Mouse (Mus musculus): ENCODE data around the gene Serpine2. TPM values are rescaled to one million over a fixed set of nuclear protein-coding genes. Genes with fewer than 3 reads are reported as not detected.

Serpine2 gene
- polyA plus RNA-seq, 1 experiment from 2014 or later: 9.8 TPM

DNA sequence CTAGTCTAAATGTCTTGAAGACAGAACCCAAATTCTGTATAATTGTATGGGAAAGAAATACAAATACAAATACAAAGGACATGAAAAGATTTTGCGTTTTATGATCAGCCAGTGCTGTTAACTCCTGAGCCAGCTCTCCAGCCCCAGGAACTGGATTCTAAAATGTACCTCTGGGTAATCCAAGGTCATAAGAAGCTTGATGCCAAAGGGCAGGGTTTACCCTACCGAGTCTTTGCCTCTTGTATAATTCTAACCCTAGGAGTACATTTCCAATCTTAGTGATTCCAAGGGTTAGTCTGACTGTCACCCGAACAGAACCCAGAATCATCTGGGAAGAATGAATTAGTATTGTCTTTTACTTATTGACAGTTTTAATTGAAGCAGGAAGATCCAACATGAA lies 45.5 kb downstream of the Serpine2 start:
- no peaks in the 10 kb centered on the region for H3K9me3 ChIP-seq (replicated peaks)
- DNase-seq: no peak
- no peak overlapping the region for H3K4me2 ChIP-seq
- H3K9ac ChIP-seq: no peak overlapping the region
- no peaks in the 10 kb centered on the region for H3K4me1 ChIP-seq (replicated peaks)
- H3K27ac ChIP-seq: no peak overlapping the region
- H3K36me3 ChIP-seq: no peaks in the 10 kb centered on the region
- H3K4me3 ChIP-seq (replicated peaks): no peak overlapping the region
- ATAC-seq (ENCODE audit: low read depth): no peak
- 64% methylated on average over 3 of the region's 3 CpGs for WGBS (ENCODE audit: insufficient replicate concordance)
- no peaks in the 10 kb centered on the region for H3K27me3 ChIP-seq

DNA sequence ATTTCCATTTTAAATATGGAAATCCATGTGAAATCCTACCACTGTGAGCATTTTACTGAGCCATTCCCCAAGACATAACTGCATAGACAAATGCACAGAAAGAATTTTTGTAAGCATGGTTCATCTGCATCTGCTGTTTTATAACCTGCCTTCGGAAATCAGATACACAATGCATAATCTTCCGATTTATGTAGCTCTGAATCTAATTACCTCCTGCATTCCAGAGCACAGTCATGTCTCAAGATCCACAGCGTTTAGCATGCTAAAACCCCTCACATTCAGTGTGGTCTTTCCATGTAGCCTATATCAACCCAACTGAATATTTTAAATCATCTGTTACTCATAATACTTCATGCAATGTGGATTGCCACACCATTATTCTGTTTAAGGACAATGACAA lies 51.5 kb downstream of the Serpine2 start:
- H3K4me3 ChIP-seq (replicated peaks): no peak overlapping the region
- DNase-seq (no peak), ATAC-seq (ENCODE audit: low read depth) (no peak)
- WGBS (ENCODE audit: insufficient replicate concordance): 69% methylated on average over 3 of the region's 3 CpGs
- no peak overlapping the region for H3K27ac ChIP-seq
- H3K9ac ChIP-seq: no peak overlapping the region
- no peaks in the 10 kb centered on the region for H3K9me3 ChIP-seq (replicated peaks)
- no peaks in the 10 kb centered on the region for H3K4me1 ChIP-seq (replicated peaks)
- H3K4me2 ChIP-seq: no peak overlapping the region
- H3K36me3 ChIP-seq: no peaks in the 10 kb centered on the region
- H3K27me3 ChIP-seq: no peaks in the 10 kb centered on the region

DNA sequence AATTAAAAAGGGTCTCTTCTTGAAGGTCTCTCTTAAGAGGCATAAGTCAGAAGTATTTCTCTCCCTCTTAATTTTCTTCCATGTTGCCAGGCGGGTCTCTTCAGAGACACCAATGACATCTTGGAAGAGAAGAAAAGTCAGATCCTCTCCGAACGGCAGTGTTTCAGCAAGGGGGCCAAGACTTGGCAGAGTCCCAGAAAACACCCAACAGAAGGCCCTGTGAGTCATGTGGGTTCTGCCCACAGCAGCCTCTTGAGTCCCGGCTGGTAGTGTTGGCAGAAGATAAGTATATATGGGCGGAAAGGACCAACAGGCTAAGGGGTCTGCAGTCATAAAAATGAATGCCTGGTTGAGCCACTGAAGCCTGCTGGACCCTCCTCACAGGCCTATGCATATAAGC lies 54.1 kb downstream of the Serpine2 start:
- no peak overlapping the region for H3K4me2 ChIP-seq
- H3K9me3 ChIP-seq (replicated peaks): no peaks in the 10 kb centered on the region
- 57% methylated on average over 5 of the region's 5 CpGs for WGBS (ENCODE audit: insufficient replicate concordance)
- H3K36me3 ChIP-seq: no peaks in the 10 kb centered on the region
- ATAC-seq (ENCODE audit: low read depth) (no peak), DNase-seq (no peak)
- no peak overlapping the region for H3K4me3 ChIP-seq (replicated peaks)
- H3K4me1 ChIP-seq (replicated peaks): no peaks in the 10 kb centered on the region
- H3K9ac ChIP-seq: no peak overlapping the region
- H3K27me3 ChIP-seq: no peaks in the 10 kb centered on the region
- no peak overlapping the region for H3K27ac ChIP-seq

DNA sequence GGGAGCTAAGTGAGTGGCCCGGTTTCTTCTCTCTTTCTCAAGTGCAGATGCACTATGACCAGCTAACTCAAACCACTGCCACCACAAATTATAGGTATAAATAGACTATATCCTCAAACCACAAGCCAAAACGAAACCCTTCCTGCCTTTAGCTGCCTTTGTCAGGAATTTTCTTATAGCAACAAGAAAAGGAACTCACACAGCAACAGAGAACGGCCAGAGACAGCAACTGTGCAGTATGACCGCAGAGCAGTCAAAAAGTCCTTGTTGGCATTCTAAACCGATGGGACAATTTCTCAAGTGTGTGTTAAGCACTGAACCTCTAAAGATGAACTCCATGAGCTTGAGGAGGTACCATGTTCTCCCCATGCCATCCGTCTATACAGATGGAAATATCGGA lies 57.4 kb downstream of the Serpine2 start:
- WGBS (ENCODE audit: insufficient replicate concordance): 49% methylated on average over 7 of the region's 7 CpGs
- ATAC-seq (ENCODE audit: low read depth) (no peak), DNase-seq (no peak)
- H3K9me3 ChIP-seq (replicated peaks): no peaks in the 10 kb centered on the region
- no peak overlapping the region for H3K9ac ChIP-seq
- no peaks in the 10 kb centered on the region for H3K27me3 ChIP-seq
- H3K36me3 ChIP-seq: no peaks in the 10 kb centered on the region
- H3K4me1 ChIP-seq (replicated peaks): no peaks in the 10 kb centered on the region
- no peak overlapping the region for H3K27ac ChIP-seq
- no peak overlapping the region for H3K4me3 ChIP-seq (replicated peaks)
- no peak overlapping the region for H3K4me2 ChIP-seq

DNA sequence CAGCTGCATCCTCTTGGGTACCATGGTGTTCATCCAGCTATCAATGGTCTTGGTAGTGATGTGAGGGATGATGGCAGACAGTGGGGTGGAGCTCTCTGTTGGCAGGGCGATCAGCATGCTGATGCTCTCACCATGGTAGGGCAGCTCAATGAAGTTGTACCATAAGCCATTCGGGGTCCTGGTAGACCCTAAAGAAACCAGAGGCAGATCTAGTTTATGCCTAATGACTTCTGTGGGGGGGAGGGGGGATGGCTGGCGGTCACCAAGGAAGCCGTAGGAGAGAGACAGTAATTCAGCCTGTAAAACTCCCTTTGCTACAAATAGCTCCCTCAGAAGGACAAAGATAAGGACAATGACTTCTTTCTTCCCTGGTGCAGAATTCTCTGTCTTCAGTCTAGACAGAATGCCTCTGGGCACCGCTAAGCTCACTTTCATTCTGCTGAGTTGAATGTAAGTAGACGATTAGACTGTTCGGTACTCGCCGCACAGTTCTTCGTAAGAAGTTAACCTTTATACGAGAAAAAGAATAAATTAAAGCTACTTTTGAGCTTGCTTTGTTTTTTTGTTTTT lies 58.0 kb downstream of the Serpine2 start:
- Histone ChIP-seq H3K27me3 (no peaks in the 10 kb centered on the region), H3K9ac (no peak overlapping the region), H3K27ac (no peak overlapping the region), H3K36me3 (no peaks in the 10 kb centered on the region), H3K4me2 (no peak overlapping the region), H3K9me3 (replicated peaks) (no peaks in the 10 kb centered on the region), H3K4me3 (replicated peaks) (no peak overlapping the region), H3K4me1 (replicated peaks) (no peaks in the 10 kb centered on the region)
- ATAC-seq (ENCODE audit: low read depth) (no peak), DNase-seq (no peak)
- 74% methylated on average over 11 of the region's 11 CpGs for WGBS (ENCODE audit: insufficient replicate concordance)

DNA sequence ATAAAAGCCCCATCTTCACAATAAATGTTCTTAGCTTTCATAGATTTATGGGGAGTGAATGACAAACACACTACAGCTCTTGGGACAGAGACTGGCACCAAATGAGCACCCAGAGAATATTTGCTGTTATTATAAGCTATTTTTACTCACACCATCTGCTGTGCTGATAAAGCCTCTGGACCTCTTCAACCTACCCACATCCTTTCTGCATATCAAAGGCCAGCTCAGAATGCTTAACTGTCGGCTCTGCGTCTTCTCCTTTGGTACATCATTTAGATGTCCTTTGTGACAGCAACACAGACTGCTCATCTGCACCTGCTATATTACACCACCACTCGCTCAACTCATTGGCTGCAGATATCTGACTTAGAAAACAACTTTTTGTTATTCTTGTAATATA lies 63.9 kb downstream of the Serpine2 start:
- Histone ChIP-seq H3K9ac (no peak overlapping the region), H3K27me3 (no peaks in the 10 kb centered on the region), H3K27ac (no peak overlapping the region), H3K4me1 (replicated peaks) (no peaks in the 10 kb centered on the region), H3K36me3 (no peaks in the 10 kb centered on the region), H3K4me2 (no peak overlapping the region), H3K4me3 (replicated peaks) (no peak overlapping the region), H3K9me3 (replicated peaks) (no peaks in the 10 kb centered on the region)
- ATAC-seq (ENCODE audit: low read depth) (no peak), DNase-seq (no peak)
- WGBS (ENCODE audit: insufficient replicate concordance): 36% methylated on average over 3 of the region's 3 CpGs

DNA sequence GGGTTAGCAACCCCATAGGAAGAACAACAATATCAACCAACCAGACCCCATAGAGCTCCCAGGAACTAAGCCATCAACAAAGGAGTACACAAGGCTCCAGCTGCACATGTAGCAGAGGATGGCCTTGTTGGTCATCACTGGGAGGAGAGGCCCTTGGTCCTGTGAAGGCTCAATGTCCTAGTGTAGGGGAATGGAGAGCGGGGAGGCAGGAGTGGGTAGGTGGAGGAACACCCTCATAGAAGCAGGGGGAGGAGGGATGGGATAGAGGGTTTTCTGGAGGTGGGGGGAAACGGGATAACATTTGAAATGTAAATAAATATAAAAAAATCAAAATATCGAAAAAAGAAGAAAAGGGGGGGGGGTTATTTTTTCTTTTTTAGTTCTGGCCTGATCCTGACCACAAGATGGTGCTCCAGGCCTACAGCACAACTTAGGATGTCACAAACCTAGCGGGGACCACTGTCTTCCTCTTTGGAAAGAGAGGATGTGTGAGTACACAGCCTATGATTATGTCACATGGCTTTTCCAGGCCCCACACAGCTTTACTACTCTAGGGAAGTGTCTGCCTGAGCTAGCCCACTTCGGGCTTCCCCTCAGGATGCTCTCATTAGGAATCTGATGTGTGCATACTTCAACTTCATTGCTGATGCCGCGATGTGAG lies 74.6 kb downstream of the Serpine2 start:
- Histone ChIP-seq H3K4me3 (replicated peaks) (no peak overlapping the region), H3K4me1 (replicated peaks) (no peaks in the 10 kb centered on the region), H3K27me3 (no peaks in the 10 kb centered on the region), H3K27ac (no peak overlapping the region), H3K9me3 (replicated peaks) (no peaks in the 10 kb centered on the region), H3K36me3 (peaks cover 13% of the 10 kb centered on the region), H3K9ac (no peak overlapping the region), H3K4me2 (no peak overlapping the region)
- ATAC-seq (ENCODE audit: low read depth): no peak
- no peak for DNase-seq
- WGBS (ENCODE audit: insufficient replicate concordance): 54% methylated on average over 7 of the region's 7 CpGs

DNA sequence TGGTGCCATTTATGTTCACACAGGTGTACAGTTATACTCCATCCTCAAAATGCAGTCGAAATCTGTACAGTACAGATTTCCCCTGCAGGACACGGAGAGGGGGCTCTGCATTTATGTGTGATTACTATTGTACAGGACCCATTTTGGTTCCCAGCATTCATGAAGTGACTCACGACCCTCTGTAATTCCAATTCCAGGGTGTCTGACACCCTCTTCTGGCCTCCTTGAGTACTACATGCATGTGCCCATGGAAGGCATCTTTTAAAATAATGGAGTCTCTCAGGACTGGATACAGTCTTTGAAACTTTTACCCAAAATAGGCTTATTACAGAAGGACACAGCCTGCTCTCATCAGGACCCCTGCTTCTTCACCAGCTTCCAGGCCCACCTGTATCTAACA lies 78.5 kb downstream of the Serpine2 start:
- H3K9me3 ChIP-seq (replicated peaks): no peaks in the 10 kb centered on the region
- DNase-seq (no peak), ATAC-seq (ENCODE audit: low read depth) (no peak)
- no peaks in the 10 kb centered on the region for H3K27me3 ChIP-seq
- peaks cover 48% of the 10 kb centered on the region for H3K36me3 ChIP-seq
- no peak overlapping the region for H3K4me2 ChIP-seq
- peaks cover 7% of the 10 kb centered on the region; the same call in 1 of the 2 replicates for H3K4me1 ChIP-seq (replicated peaks)
- no peak overlapping the region for H3K27ac ChIP-seq
- no peak overlapping the region for H3K4me3 ChIP-seq (replicated peaks)
- 72% methylated on average over 3 of the region's 3 CpGs for WGBS (ENCODE audit: insufficient replicate concordance)
- no peak overlapping the region for H3K9ac ChIP-seq

DNA sequence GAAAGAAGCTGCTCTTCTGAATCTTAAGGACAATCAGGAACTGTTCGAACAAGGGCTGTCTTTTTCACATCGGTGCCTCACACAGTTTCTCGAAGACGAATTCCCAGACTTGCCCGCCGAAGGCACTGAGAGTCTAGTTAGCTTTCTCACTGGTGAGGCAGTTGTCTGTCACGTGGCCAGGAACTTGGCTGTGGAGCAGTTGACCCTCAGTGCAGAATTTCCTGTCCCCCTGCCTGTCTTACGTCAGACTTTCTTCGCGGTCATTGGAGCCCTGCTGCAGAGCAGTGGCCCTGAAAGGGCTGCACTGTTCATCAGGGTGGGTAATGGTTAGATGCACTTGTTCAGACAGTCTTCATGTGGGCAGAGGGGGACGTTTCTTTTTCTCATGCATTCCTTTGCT lies 83.0 kb downstream of the Serpine2 start:
- Histone ChIP-seq H3K9me3 (replicated peaks) (no peaks in the 10 kb centered on the region), H3K36me3 (peaks cover 48% of the 10 kb centered on the region), H3K4me1 (replicated peaks) (peaks cover 16% of the 10 kb centered on the region), H3K27ac (no peak overlapping the region), H3K9ac (no peak overlapping the region), H3K4me2 (no peak overlapping the region), H3K4me3 (replicated peaks) (no peak overlapping the region), H3K27me3 (no peaks in the 10 kb centered on the region)
- DNase-seq (no peak), ATAC-seq (ENCODE audit: low read depth) (no peak)
- 70% methylated on average over 11 of the region's 11 CpGs for WGBS (ENCODE audit: insufficient replicate concordance)

DNA sequence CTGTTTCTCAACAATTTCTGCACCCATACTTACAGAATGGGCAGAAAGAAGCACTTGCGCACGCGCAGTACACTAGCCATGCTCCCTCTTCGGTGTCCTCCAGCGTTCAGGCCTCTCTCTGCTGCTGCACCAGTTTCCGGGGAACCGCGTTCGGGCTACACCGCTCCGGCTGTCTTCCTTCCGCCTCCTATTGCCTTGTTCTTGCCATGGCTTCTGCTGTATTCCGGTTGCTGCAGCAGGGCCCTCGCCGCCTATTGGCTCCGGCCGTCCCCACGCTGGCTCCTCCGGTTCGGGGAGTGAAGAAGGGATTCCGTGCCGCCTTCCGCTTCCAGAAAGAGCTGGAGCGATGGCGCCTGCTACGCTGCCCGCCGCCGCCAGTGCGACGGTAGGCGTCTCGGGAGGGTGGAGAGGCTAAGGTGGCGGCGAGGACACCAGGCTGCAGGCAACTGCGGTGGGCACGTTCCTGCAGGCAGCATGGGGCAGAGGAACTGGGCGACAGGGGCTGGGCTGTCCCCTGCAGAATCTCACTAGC lies 85.0 kb downstream of the Serpine2 start, which contains the start of the genes Mrpl44 and Wdfy1:
Mrpl44 (plus strand) TSS at position 92 of the 532 bp plus-strand sequence.
Wdfy1 (minus strand) TSS at position 217 of the 532 bp plus-strand sequence.
- H3K4me1 ChIP-seq (replicated peaks): peaks cover 16% of the 10 kb centered on the region
- H3K9ac ChIP-seq: peak within 1 kb of the TSS; percentile 84
- under 1% methylated on average over 38 of the region's 38 CpGs for WGBS (ENCODE audit: insufficient replicate concordance)
- H3K4me3 ChIP-seq (replicated peaks): peak within 1 kb of the TSS; percentile 87
- peak within 1 kb of the TSS; percentile 77 for H3K4me2 ChIP-seq
- no peaks in the 10 kb centered on the region for H3K27me3 ChIP-seq
- H3K9me3 ChIP-seq (replicated peaks): no peaks in the 10 kb centered on the region
- H3K36me3 ChIP-seq: peaks cover 31% of the 10 kb centered on the region
- peak within 1 kb of the TSS; percentile 73 for H3K27ac ChIP-seq
- ATAC-seq (ENCODE audit: low read depth): peak; percentile 100
- DNase-seq: peak; percentile 89

DNA sequence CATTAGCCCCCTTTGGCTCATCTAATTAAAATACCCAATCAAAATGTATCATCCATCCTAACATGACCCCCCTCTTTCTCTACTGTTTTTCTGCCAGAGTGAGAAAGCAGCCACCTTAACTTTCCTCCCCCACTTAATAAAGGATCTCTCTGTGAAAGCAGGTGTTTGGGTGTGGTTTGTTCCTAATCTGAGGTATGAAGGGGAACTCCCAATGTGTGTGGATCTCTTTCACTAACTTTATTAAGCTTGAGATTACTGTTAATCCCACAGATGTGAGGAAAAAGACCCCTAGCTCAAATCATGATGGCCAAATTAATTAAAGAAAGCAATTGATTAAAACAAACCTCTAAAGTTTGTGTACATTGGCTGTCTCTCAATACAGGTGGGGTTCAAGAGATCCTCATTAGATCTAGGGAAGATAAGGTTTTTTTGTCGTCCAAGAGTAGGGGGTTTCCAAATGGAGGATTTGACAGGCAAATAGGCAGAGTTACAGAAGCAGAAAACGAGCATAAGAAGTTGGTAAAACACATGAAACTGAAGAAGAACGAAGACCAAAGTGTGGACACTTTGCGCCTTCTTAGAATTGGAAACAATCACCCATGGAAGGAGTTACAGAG lies 86.7 kb downstream of the Serpine2 start:
- WGBS (ENCODE audit: insufficient replicate concordance): 62% methylated on average over 4 of the region's 4 CpGs
- H3K4me1 ChIP-seq (replicated peaks): peaks cover 16% of the 10 kb centered on the region
- DNase-seq (no peak), ATAC-seq (ENCODE audit: low read depth) (no peak)
- no peak overlapping the region for H3K27ac ChIP-seq
- H3K9ac ChIP-seq: no peak overlapping the region
- H3K4me2 ChIP-seq: no peak overlapping the region
- H3K9me3 ChIP-seq (replicated peaks): no peaks in the 10 kb centered on the region
- H3K27me3 ChIP-seq: no peaks in the 10 kb centered on the region
- H3K4me3 ChIP-seq (replicated peaks): no peak overlapping the region
- H3K36me3 ChIP-seq: peaks cover 14% of the 10 kb centered on the region

Data from liver, embryonic 13.5 days (tissue).